Mouse (Mus musculus): ENCODE results near the gene Pdcd1.
"Not testable (repeated sequence)": the region's sequence is repeated elsewhere in the genome, so short reads cannot be mapped to it uniquely, and the experiment has no call there.

Gene Pdcd1

GRCm38 (mm10) chr1:94052373-94052772, at the start of gene Pdcd1:
Gene Pdcd1, minus strand, starts transcription at chr1:94052553.
- in situ Hi-C loops (cut with MboI; ENCODE audit: low pct_unique_long_range_greater_than_20kb in 1 of 2, low sequenced_read_pairs in 2 of 2, unreplicated experiment in 1 of 2), result no loop called here

- in situ Hi-C loops (cut with MboI; ENCODE audit: low pct_unique_long_range_greater_than_20kb in 1 of 2, low sequenced_read_pairs in 2 of 2, unreplicated experiment in 1 of 2), result no loop called here
Observed at GRCm38 (mm10) chr1:94091788-94092187, 39.4 kb upstream of the Pdcd1 start.

GRCm38 (mm10) chr1:94086311-94086898, 34.1 kb upstream of the Pdcd1 start:
- in situ Hi-C loops (cut with MboI; ENCODE audit: low pct_unique_long_range_greater_than_20kb in 1 of 2, low sequenced_read_pairs in 2 of 2, unreplicated experiment in 1 of 2), result no loop called here

GRCm38 (mm10) chr1:94085324-94086105, 33.2 kb upstream of the Pdcd1 start:
- in situ Hi-C loops (cut with MboI; ENCODE audit: low pct_unique_long_range_greater_than_20kb in 1 of 2, low sequenced_read_pairs in 2 of 2, unreplicated experiment in 1 of 2), result no loop called here

- in situ Hi-C loops (cut with MboI; ENCODE audit: low pct_unique_long_range_greater_than_20kb in 1 of 2, low sequenced_read_pairs in 2 of 2, unreplicated experiment in 1 of 2), result no loop called here
Observed at GRCm38 (mm10) chr1:94081761-94082160, 29.4 kb upstream of the Pdcd1 start.

- in situ Hi-C loops (cut with MboI; ENCODE audit: low pct_unique_long_range_greater_than_20kb in 1 of 2, low sequenced_read_pairs in 2 of 2, unreplicated experiment in 1 of 2), result no loop called here
Observed at GRCm38 (mm10) chr1:94081191-94081590, 28.8 kb upstream of the Pdcd1 start.

- in situ Hi-C loops (cut with MboI; ENCODE audit: low pct_unique_long_range_greater_than_20kb in 1 of 2, low sequenced_read_pairs in 2 of 2, unreplicated experiment in 1 of 2), result no loop called here
Observed at GRCm38 (mm10) chr1:94080718-94081117, 28.4 kb upstream of the Pdcd1 start.

GRCm38 (mm10) chr1:94078835-94079440, 26.6 kb upstream of the Pdcd1 start:
- in situ Hi-C loops (cut with MboI; ENCODE audit: low pct_unique_long_range_greater_than_20kb in 1 of 2, low sequenced_read_pairs in 2 of 2, unreplicated experiment in 1 of 2), result loop anchor here in 1 of 2 experiments (5.0 to 10.0 kb wide), 2 partner anchors 92 to 254 kb away; partner anchors contain the start of gene D2hgdh

- in situ Hi-C loops (cut with MboI; ENCODE audit: low pct_unique_long_range_greater_than_20kb in 1 of 2, low sequenced_read_pairs in 2 of 2, unreplicated experiment in 1 of 2), result loop anchor here in 1 of 2 experiments (5.0 to 10.0 kb wide), 2 partner anchors 91 to 254 kb away; partner anchors contain the start of gene D2hgdh
Observed at GRCm38 (mm10) chr1:94078314-94078713, 26.0 kb upstream of the Pdcd1 start.

- in situ Hi-C loops (cut with MboI; ENCODE audit: low pct_unique_long_range_greater_than_20kb in 1 of 2, low sequenced_read_pairs in 2 of 2, unreplicated experiment in 1 of 2), result loop anchor here in 1 of 2 experiments (5.0 to 10.0 kb wide), 2 partner anchors 89 to 252 kb away; partner anchors contain the start of gene D2hgdh
Observed at GRCm38 (mm10) chr1:94076702-94077101, 24.3 kb upstream of the Pdcd1 start.

GRCm38 (mm10) chr1:94074756-94075155, 22.4 kb upstream of the Pdcd1 start:
- in situ Hi-C loops (cut with MboI; ENCODE audit: low pct_unique_long_range_greater_than_20kb in 1 of 2, low sequenced_read_pairs in 2 of 2, unreplicated experiment in 1 of 2), result loop anchor here in 1 of 2 experiments (5.0 to 10.0 kb wide), 2 partner anchors 87 to 250 kb away; partner anchors contain the start of gene D2hgdh

- in situ Hi-C loops (cut with MboI; ENCODE audit: low pct_unique_long_range_greater_than_20kb in 1 of 2, low sequenced_read_pairs in 2 of 2, unreplicated experiment in 1 of 2), result not testable (repeated sequence)
Observed at GRCm38 (mm10) chr1:94058281-94058680, 5.9 kb upstream of the Pdcd1 start.

- in situ Hi-C loops (cut with MboI; ENCODE audit: low pct_unique_long_range_greater_than_20kb in 1 of 2, low sequenced_read_pairs in 2 of 2, unreplicated experiment in 1 of 2), result no loop called here
Observed at GRCm38 (mm10) chr1:94057401-94057800, 5.0 kb upstream of the Pdcd1 start.

- in situ Hi-C loops (cut with MboI; ENCODE audit: low pct_unique_long_range_greater_than_20kb in 1 of 2, low sequenced_read_pairs in 2 of 2, unreplicated experiment in 1 of 2), result no loop called here
Observed at GRCm38 (mm10) chr1:94055966-94056365, 3.6 kb upstream of the Pdcd1 start.

GRCm38 (mm10) chr1:94054481-94054880, 2.1 kb upstream of the Pdcd1 start:
- in situ Hi-C loops (cut with MboI; ENCODE audit: low pct_unique_long_range_greater_than_20kb in 1 of 2, low sequenced_read_pairs in 2 of 2, unreplicated experiment in 1 of 2), result no loop called here

- in situ Hi-C loops (cut with MboI; ENCODE audit: low pct_unique_long_range_greater_than_20kb in 1 of 2, low sequenced_read_pairs in 2 of 2, unreplicated experiment in 1 of 2), result no loop called here
Observed at GRCm38 (mm10) chr1:94053530-94054216, 1.3 kb upstream of the Pdcd1 start.

GRCm38 (mm10) chr1:94051104-94051503, 1.2 kb downstream of the Pdcd1 start:
- in situ Hi-C loops (cut with MboI; ENCODE audit: low pct_unique_long_range_greater_than_20kb in 1 of 2, low sequenced_read_pairs in 2 of 2, unreplicated experiment in 1 of 2), result no loop called here

- in situ Hi-C loops (cut with MboI; ENCODE audit: low pct_unique_long_range_greater_than_20kb in 1 of 2, low sequenced_read_pairs in 2 of 2, unreplicated experiment in 1 of 2), result no loop called here
Observed at GRCm38 (mm10) chr1:94046544-94046943, 5.8 kb downstream of the Pdcd1 start.

- in situ Hi-C loops (cut with MboI; ENCODE audit: low pct_unique_long_range_greater_than_20kb in 1 of 2, low sequenced_read_pairs in 2 of 2, unreplicated experiment in 1 of 2), result no loop called here
Observed at GRCm38 (mm10) chr1:94045559-94045958, 6.8 kb downstream of the Pdcd1 start.

Data from mouse embryonic stem cell (cell line).